Mouse (Mus musculus): ENCODE measurements around the gene Isoc2a.

The Isoc2a gene

DNA sequence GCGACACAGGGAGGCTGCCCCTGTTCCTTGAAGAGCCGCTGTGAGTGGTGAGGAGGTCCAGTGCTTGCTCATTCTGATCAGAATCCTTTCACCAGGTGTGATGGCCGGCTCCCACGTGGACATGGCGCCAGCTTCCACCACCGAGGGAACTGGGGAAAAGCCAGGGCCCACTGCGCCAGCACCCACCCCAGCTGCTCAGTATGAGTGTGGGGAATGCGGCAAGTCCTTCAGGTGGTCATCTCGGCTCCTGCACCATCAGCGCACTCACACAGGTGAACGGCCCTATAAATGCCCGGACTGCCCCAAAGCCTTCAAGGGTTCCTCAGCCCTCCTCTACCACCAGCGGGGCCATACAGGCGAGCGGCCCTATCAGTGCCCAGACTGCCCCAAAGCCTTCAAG, 41.7 kb downstream of the Isoc2a start:
- DNase-seq (ENCODE audit: low read depth) = no peak

GRCm38 (mm10) chr7:4919096-4919495, 42.1 kb downstream of the Isoc2a start:
- DNase-seq (ENCODE audit: low read depth) = no peak

DNA sequence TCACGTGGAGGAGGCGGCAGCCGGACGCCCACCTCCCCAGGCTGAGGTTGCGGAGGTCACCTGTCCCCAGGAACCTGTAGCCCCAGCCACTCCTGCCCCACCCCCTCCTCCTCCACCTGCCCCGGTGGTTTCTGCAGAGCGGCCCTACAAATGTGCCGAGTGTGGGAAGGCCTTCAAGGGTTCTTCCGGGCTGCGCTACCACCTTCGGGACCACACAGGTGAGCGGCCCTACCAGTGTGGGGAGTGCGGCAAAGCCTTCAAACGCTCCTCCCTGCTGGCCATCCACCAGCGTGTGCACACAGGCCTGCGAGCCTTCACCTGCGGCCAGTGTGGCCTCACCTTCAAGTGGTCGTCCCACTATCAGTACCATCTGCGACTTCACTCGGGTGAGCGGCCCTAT, 43.0 kb downstream of the Isoc2a start:
- no peak for DNase-seq (ENCODE audit: low read depth)

- DNase-seq (ENCODE audit: low read depth) = no peak
Observed at GRCm38 (mm10) chr7:4920496-4920895, 43.5 kb downstream of the Isoc2a start.

DNA sequence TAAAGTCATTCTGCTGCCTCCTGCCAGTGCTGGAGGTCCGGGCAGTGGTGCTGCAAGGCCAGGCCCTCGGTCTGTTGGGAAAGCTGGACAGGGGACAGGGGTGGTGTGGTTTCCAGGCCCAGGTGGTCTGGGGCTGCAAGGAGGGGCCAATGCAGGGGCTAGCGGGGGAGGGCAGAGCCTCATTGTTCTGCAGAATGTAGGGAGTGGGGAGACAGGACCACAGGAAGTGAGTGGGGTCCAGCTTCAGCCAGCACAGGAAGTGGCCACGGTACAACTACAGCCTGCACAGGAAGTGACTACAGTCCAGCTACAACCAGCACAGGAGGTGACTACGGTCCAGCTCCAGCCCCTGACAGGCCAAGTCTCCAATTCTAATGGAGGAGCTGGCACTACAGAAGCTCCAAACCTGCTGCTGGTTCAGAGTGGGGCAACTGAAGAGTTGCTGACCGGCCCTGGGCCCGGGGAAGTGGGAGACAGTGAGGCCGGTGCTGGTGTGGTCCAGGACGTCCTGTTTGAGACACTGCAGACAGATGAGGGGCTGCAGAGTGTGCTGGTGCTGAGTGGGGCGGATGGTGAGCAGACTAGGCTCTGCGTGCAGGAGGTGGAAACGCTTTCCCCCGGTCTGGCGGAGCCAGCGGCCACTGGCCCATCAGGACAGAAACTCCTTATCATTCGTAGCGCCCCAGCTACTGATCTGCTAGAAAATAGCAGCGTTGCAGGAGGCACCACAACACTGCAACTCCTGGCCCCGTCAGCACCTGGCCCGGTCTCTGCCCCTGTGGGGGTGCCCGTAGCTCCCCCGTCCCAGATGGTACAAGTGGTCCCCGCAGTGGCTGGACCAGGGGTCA, 44.2 kb downstream of the Isoc2a start:
- DNase-seq (ENCODE audit: low read depth) = peak; percentile 86

GRCm38 (mm10) chr7:4921824-4922482, 45.0 kb downstream of the Isoc2a start, which contains the start of gene Nat14:
TSS of gene Nat14 (plus strand) at chr7:4922028.
- no peak for DNase-seq (ENCODE audit: low read depth)

GRCm38 (mm10) chr7:4922508-4922907, 45.6 kb downstream of the Isoc2a start:
- peak; percentile 59 for DNase-seq (ENCODE audit: low read depth)

DNA sequence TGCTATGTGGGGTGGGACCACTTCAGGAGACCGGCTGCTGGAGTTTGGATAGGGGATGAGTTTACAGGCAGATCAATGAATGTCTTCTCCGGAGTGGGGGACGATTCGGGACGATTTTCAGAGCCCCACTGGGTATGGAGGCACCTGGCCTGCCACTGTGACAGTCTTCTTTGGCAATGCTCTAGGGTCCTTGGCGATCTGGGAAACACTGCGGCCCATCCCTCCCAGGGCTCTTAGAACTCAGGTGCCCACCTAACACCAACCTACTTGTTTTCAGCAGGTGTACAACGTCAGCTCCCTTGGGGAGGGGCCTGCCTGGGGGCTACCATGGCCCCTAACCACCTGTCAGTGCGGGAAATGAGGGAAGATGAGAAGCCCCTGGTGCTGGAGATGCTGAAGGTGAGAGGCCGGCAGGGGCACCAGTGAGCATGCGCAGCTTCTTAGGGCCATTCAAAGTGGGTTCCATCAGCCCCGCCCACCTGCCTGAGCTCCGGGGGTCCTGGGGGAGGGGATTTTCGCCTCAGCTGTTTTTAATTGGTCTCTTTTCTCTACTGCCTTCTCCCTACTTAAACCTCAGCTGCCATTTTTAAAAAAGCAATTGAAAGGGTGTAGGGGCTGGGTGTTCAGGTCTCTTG, 46.1 kb downstream of the Isoc2a start:
- no peak for DNase-seq (ENCODE audit: low read depth)

GRCm38 (mm10) chr7:4923586-4924364, 46.8 kb downstream of the Isoc2a start:
- no peak for DNase-seq (ENCODE audit: low read depth)

DNA sequence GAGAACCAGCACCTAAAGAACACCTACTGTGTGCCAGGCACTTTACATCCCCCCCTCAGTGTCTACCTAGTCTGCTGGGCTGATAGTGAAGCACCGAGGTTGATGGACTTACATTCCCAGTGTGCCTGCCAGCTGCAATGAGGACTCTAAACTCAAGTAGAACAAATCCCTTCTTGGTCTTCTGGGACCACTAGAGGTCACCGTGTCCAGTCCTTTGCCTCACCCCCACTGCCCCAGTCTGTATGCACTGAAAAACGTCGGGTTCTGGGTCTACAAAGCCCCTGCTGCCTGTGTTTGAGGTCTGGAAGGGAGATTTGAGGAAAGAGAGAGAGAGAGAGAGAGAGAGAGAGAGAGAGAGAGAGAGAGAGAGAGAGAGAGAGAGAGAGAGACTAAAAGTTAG, 47.5 kb downstream of the Isoc2a start:
- DNase-seq (ENCODE audit: low read depth) = peak; percentile 27

GRCm38 (mm10) chr7:4924891-4925301, 47.9 kb downstream of the Isoc2a start:
- DNase-seq (ENCODE audit: low read depth) = peak; percentile 64

DNA sequence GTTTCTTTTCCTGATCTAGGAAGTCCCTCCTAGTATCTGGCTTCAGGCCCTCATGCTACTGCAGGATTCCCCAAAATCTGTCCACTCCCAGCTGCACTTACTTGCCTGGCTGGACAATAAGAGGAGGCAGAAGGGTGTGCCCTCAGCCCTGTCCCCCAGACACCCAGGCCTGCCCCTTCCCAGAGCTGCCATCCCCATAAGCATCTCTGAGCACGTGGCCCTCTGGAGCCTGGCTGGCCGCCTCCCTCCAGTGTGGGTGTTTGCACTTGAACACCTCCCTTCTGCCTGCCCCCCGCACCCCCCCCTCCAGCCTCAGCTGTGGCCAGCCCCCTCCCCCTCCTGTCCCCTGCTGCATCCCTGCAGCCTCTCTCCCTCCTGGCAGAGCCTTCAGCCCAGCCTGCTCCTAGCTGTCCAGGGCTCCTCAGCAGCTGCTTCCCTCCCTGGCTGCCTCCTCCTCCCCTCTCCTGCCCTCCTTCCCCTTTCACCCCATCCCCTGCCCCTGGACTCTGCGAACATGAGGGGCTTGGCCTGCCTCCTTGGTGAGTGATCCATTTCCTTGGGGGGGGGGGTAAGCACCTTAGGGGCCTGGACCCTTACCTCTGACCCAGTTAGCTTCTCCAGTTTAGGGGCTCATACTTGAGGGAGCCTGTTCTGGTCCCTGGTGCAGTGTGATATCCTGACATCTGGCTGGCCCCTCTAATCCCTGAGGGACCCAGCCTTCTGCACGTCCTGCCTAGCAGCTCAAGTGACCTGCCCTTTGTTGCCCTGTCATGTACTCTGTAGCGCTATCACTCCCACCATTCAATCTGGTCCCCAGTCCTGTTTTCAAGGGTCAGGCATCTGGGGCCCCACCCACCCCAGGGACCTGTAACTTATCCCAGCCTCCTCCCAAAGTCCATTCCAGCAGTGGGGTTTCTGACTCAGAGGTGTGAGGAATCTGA, 48.8 kb downstream of the Isoc2a start, which contains the start of gene Ssc5d:
TSS of gene Ssc5d (plus strand) at position 345 of the 941 bp plus-strand sequence.
- no peak for DNase-seq (ENCODE audit: low read depth)

- DNase-seq (ENCODE audit: low read depth) = no peak
Observed at GRCm38 (mm10) chr7:4926849-4927248, 49.9 kb downstream of the Isoc2a start.

GRCm38 (mm10) chr7:4927711-4928110, 50.8 kb downstream of the Isoc2a start:
- no peak for DNase-seq (ENCODE audit: low read depth)

DNA sequence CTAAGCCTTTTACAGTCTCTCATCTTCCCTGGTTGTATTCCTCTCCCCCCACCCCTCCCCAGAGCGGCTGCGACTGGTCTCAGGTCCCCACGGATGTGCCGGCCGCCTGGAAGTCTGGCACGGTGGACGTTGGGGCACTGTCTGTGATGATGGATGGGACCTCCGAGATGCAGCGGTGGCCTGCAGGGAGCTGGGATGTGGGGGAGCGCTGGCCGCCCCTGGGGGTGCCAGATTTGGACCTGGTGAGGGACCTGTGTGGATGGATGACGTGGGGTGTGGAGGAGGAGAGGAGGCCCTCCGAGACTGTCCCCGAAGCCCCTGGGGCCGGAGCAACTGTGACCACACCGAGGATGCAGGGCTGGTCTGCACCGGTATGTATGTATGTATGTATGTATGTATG, 51.4 kb downstream of the Isoc2a start:
- no peak for DNase-seq (ENCODE audit: low read depth)

DNA sequence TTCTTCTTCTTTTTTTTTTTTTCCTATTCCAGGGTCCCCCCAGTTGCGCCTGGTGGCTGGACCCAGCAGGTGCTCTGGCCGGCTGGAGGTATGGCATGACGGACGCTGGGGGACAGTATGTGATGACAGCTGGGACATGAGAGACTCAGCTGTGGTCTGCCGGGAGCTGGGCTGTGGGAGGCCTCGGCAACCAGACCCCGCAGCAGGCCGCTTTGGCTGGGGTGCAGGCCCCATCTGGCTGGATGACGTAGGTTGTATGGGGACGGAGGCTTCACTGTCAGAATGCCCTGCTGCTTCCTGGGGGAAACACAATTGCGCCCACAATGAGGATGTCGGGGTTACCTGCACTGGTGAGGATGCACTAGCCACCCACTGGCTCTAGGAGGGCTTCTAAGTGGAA, 56.1 kb downstream of the Isoc2a start:
- DNase-seq (ENCODE audit: low read depth) = no peak

DNA sequence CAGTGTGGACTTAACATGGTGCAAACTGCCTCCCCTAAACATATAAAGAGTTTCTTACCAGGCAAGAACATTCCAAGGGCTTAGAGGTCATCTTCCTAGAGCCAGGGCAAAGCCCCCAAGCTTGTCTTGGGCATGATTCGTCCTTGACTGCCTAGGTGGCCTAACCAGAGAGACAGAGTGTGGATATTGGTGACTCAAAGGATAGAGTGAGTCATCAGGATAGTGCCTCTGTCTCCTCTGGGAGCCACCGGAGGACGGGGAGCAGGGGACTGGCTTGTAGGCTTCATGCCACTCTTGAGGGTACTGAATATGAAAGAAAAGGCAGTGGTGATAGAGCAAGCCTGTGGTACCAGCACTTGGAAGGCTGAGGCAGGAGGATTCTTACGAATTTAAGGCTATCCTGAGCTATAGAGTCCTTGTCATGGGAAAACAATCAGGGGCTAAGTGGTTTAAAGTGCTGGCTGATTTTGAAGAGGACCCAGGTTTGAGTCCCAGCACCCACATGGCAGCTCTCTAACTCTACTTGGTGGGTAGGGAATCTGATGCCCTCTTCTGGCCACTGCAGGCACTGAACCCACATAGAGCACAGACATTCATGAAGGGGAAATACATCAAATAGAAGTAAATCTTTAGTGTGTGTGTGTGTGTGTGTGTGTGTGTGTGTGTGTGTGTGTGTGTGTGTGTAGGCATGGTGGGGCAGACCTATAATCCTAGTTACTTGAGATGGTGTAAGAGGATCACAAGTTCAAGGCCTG, 57.4 kb downstream of the Isoc2a start:
- peak; percentile 35 for DNase-seq (ENCODE audit: low read depth)

GRCm38 (mm10) chr7:4936832-4937231, 59.9 kb downstream of the Isoc2a start:
- DNase-seq (ENCODE audit: low read depth) = no peak

GRCm38 (mm10) chr7:4937392-4937791, 60.4 kb downstream of the Isoc2a start:
- DNase-seq (ENCODE audit: low read depth) = no peak

DNA sequence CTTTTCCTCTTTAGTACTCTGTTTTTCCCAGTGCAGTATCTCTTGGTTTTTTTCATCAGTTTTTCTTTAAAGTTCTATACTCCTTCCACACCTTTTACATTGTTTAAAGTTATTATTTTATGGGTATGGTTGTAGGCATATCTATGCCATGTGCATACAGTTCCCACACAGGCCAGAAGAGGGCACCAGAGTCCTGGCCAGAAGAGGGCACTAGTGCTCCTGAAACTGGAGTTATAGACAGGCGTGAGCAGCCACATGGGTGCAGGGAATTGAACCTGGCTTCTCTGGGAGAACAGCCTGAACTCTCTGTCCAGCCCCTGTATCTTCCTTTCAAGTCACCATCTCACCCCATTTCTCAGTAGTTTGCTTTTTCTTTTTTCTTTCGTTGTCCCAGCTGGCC, 61.5 kb downstream of the Isoc2a start:
- DNase-seq (ENCODE audit: low read depth) = peak; percentile 77

Measured in 416B (cell line).